Mouse (Mus musculus) CH12.LX (cell line): Measurements from ENCODE around the gene Arpc1a. TPM values are rescaled to one million over a fixed set of nuclear protein-coding genes. Genes with fewer than 3 reads are reported as not detected.

Experiments
- DNase-seq: peaks from one replicate; pipeline ENCODE4 v3.0.0-alpha.2; 2013; ENCODE audit errors: extremely low read depth
- H3K27ac ChIP-seq: 2 replicates; pipeline ENCODE4 v1.5.1; 2012; ENCODE audit warnings: low read depth, mild to moderate bottlenecking, control low read depth, moderate library complexity; ENCODE audit not compliant: insufficient read depth
- H3K27me3 ChIP-seq: replicated peaks from 2 replicates; pipeline ENCODE3; 2012; ENCODE audit warnings: inconsistent platforms
- H3K36me3 ChIP-seq, 2 experiments: replicated peaks in 1 of 2; 2 replicates each; pipeline versions ENCODE3 to v1.6.1; 2012; ENCODE audit warnings: inconsistent platforms in 1 of 2, low read length in 1 of 2, mild to moderate bottlenecking in 1 of 2, mixed read lengths in 1 of 2, moderate library complexity in 1 of 2; ENCODE audit not compliant: control insufficient read depth in 1 of 2, insufficient read depth in 1 of 2
- H3K4me1 ChIP-seq, 2 experiments: 2 replicates each; pipeline ENCODE4 v1.6.1; 2012; ENCODE audit warnings: inconsistent platforms in 1 of 2, moderate library complexity in 1 of 2; ENCODE audit not compliant: insufficient read depth in 2 of 2, control insufficient read depth in 1 of 2
- H3K4me2 ChIP-seq: 2 replicates; pipeline ENCODE4 v1.6.1; 2012; ENCODE audit warnings: low read depth, mild to moderate bottlenecking, control low read depth; ENCODE audit not compliant: poor library complexity, insufficient read depth, severe bottlenecking
- H3K4me3 ChIP-seq, 3 experiments: fragments of 150-350 bp in 1 of 3; sonication (generic) in 1 of 3; replicated peaks in 1 of 3; 2 replicates each; pipeline versions ENCODE3 to v1.5.1; 2011 to 2012; ENCODE audit warnings: low read depth in 2 of 3, low read length in 2 of 3, mild to moderate bottlenecking in 2 of 3, moderate library complexity in 2 of 3, control low read depth in 1 of 3, improper control_type of control experiment in 1 of 3, inconsistent platforms in 1 of 3, mixed read lengths in 1 of 3; ENCODE audit not compliant: poor library complexity in 1 of 3
- H3K79me2 ChIP-seq: replicated peaks from 2 replicates; pipeline ENCODE4 v1.6.1; 2012; ENCODE audit warnings: mild to moderate bottlenecking, moderate library complexity; ENCODE audit not compliant: control insufficient read depth, poor library complexity, insufficient read depth, severe bottlenecking; ENCODE audit errors: extremely low read depth
- H3K9ac ChIP-seq: 2 replicates; pipeline ENCODE4 v1.6.1; 2012; ENCODE audit warnings: low read depth, mild to moderate bottlenecking, control low read depth, moderate library complexity; ENCODE audit not compliant: insufficient read depth
- H3K9me3 ChIP-seq: replicated peaks from 2 replicates; pipeline ENCODE3; 2012; ENCODE audit warnings: low read length, inconsistent platforms, mixed read lengths
- CTCF ChIP-seq, 2 experiments: IDR thresholded peaks in 1 of 2; conservative IDR thresholded peaks in 1 of 2; 2 replicates each; pipeline ENCODE4 v1.5.1; 2011 to 2012; ENCODE audit warnings: low read depth in 2 of 2, low read length in 2 of 2, improper control_type of control experiment in 1 of 2, inconsistent platforms in 1 of 2, mild to moderate bottlenecking in 1 of 2, moderate library complexity in 1 of 2
- ELF1 ChIP-seq: IDR thresholded peaks from 2 replicates; pipeline ENCODE4 v1.6.1; 2014; ENCODE audit warnings: low read depth, mild to moderate bottlenecking, inconsistent platforms, low read length, improper control_type of control experiment
- MAFK ChIP-seq: IDR thresholded peaks from 2 replicates; pipeline ENCODE4 v1.6.1; 2011; ENCODE audit warnings: low read length, improper control_type of control experiment; ENCODE audit not compliant: insufficient replicate concordance
- MAZ ChIP-seq: IDR thresholded peaks from 2 replicates; pipeline ENCODE4 v1.6.1; 2012; ENCODE audit warnings: low read depth, mild to moderate bottlenecking, inconsistent platforms, low read length, improper control_type of control experiment, moderate library complexity
- PAX5 ChIP-seq: IDR thresholded peaks from 2 replicates; pipeline ENCODE4 v1.6.1; 2012; ENCODE audit warnings: low read length, inconsistent platforms, mixed read lengths
- RAD21 ChIP-seq: IDR thresholded peaks from 2 replicates; pipeline ENCODE4 v1.6.1; 2011; ENCODE audit warnings: low read depth, mild to moderate bottlenecking, low read length, improper control_type of control experiment, moderate library complexity
- RCOR1 ChIP-seq: conservative IDR thresholded peaks from 2 replicates; pipeline ENCODE4 v1.6.1; 2012; ENCODE audit warnings: low read depth, mild to moderate bottlenecking, inconsistent platforms, low read length, improper control_type of control experiment
- SMC3 ChIP-seq: IDR thresholded peaks from 2 replicates; pipeline ENCODE4 v1.6.1; 2011; ENCODE audit warnings: low read depth, low read length, improper control_type of control experiment
- TBP ChIP-seq: conservative IDR thresholded peaks from 2 replicates; pipeline ENCODE4 v1.6.1; 2011; ENCODE audit warnings: low read depth, low read length, improper control_type of control experiment
- UBTF ChIP-seq: IDR thresholded peaks from 2 replicates; pipeline ENCODE4 v1.6.1; 2012; ENCODE audit warnings: low read depth, mild to moderate bottlenecking, inconsistent platforms, low read length, improper control_type of control experiment, moderate library complexity
- USF1 ChIP-seq: IDR thresholded peaks from 2 replicates; pipeline ENCODE4 v1.6.1; 2014; ENCODE audit warnings: low read depth, mild to moderate bottlenecking, inconsistent platforms, low read length, improper control_type of control experiment
- USF2 ChIP-seq: conservative IDR thresholded peaks from 2 replicates; pipeline ENCODE4 v1.6.1; 2011; ENCODE audit warnings: low read depth, low read length, improper control_type of control experiment
- ZKSCAN1 ChIP-seq: IDR thresholded peaks from 2 replicates; pipeline ENCODE4 v1.6.1; 2012; ENCODE audit warnings: low read depth, inconsistent platforms, low read length, improper control_type of control experiment, borderline replicate concordance
- dilution Hi-C: fragments of 300-500 bp; cut with MboI; formaldehyde crosslinking; loops from 2 replicates; pipeline ENCODE4 v1.14.3; 2020; ENCODE audit warnings: low sequenced_read_pairs; ENCODE audit not compliant: extremely low pct_unique_long_range_greater_than_20kb, extremely low pct_ligation_motif_present
- in situ Hi-C: fragments of 300-500 bp; cut with MboI; formaldehyde crosslinking; loops from 3 replicates; pipeline ENCODE4 v1.14.3; 2019; ENCODE audit warnings: low sequenced_read_pairs, low pct_ligation_motif_present, low pct_unique_long_range_greater_than_20kb, mixed read lengths
- polyA plus RNA-seq: library from polyadenylated mRNA; unstranded; fragments of >175 nt; gene quantifications from 2 replicates; pipeline ENCODE4 v1.2.1, GENCODE M21; 2012; ENCODE audit warnings: low read depth; ENCODE audit not compliant: insufficient read length
- total RNA-seq, 2 experiments: library from RNA; depleted of rRNA; stranded (reverse); fragments of 300-350 nt in 1 of 2; fragments of >200 nt in 1 of 2; gene quantifications; 2 replicates each; pipeline ENCODE4 v1.2.3; 2012 to 2014

Arpc1a gene
- total and polyA plus RNA-seq, 3 experiments = 59.2 to 83.2 (median 59.5) TPM

- no peaks in the 10 kb centered on the region for H3K79me2 ChIP-seq
- H3K27me3 ChIP-seq = no peaks in the 10 kb centered on the region
- in situ Hi-C loops = no loop called here
- dilution Hi-C loops = no loop called here
- H3K36me3 ChIP-seq = no peaks in the 10 kb centered on the region
- H3K4me2 ChIP-seq = no peak overlapping the region
- TF ChIP-seq CTCF (conservative IDR thresholded peaks at IDR 0.05 in 1 of 2, IDR thresholded peaks at IDR 0.05 in 1 of 2; ENCODE audit: low read depth in 2 of 2, low read length in 2 of 2) (peak in 1 of 2 experiments; percentile 62; a peak in 2 of 4 replicates), ZKSCAN1 (no peak), UBTF (no peak), RAD21 (peak; percentile 51), SMC3 (no peak), MAFK (no peak), ELF1 (no peak)
- peak; percentile 38 for DNase-seq
- no peaks in the 10 kb centered on the region for H3K9me3 ChIP-seq
- H3K9ac ChIP-seq = no peak overlapping the region
- H3K4me3 ChIP-seq = no peak overlapping the region
- no peak overlapping the region for H3K27ac ChIP-seq
- H3K4me1 ChIP-seq = no peaks in the 10 kb centered on the region
Observed at GRCm38 (mm10) chr5:145071342-145071741, 12.3 kb upstream of the Arpc1a start.

GRCm38 (mm10) chr5:145075081-145075480, 8.5 kb upstream of the Arpc1a start:
- Histone ChIP-seq H3K27ac (no peak overlapping the region), H3K4me1 (no peaks in the 10 kb centered on the region), H3K9me3 (no peaks in the 10 kb centered on the region), H3K27me3 (peaks cover 2% of the 10 kb centered on the region), H3K36me3 (no peaks in the 10 kb centered on the region), H3K79me2 (no peaks in the 10 kb centered on the region), H3K4me3 (no peak overlapping the region), H3K4me2 (no peak overlapping the region), H3K9ac (no peak overlapping the region)
- in situ Hi-C loops (no loop called here), dilution Hi-C loops (no loop called here)
- no peak for DNase-seq
- TF ChIP-seq RAD21 (no peak), TBP (no peak), MAZ (no peak), ZKSCAN1 (no peak), USF2 (no peak), RCOR1 (no peak), USF1 (no peak), PAX5 (no peak)
